Mouse (Mus musculus): ENCODE measurements around the gene Fshr. TPM values are rescaled to one million over a fixed set of nuclear protein-coding genes. Genes with fewer than 3 reads are reported as not detected.
A peak's percentile ranks its signal among the peaks of the same experiment; 100 is the strongest.

Fshr gene
- total RNA-seq, 2 experiments from 2014 or later, result not detected

- no peak for DNase-seq
Measured at GRCm38 (mm10) chr17:89034627-89035026, 165.8 kb downstream of the Fshr start.

GRCm38 (mm10) chr17:89032981-89033380 is 167.5 kb downstream of the Fshr start:
- no peak for DNase-seq

GRCm38 (mm10) chr17:89019518-89019917 is 181.0 kb downstream of the Fshr start:
- no peak for DNase-seq

- no peak for DNase-seq
Measured at GRCm38 (mm10) chr17:89017002-89017401, 183.5 kb downstream of the Fshr start.

- DNase-seq, result no peak
Measured at GRCm38 (mm10) chr17:89013691-89014090, 186.8 kb downstream of the Fshr start.

- no peak for DNase-seq
Measured at GRCm38 (mm10) chr17:89009117-89009516, 191.4 kb downstream of the Fshr start.

- no peak for DNase-seq
Measured at GRCm38 (mm10) chr17:89008680-89009079, 191.8 kb downstream of the Fshr start.

GRCm38 (mm10) chr17:89005959-89006358 is 194.5 kb downstream of the Fshr start:
- no peak for DNase-seq

- no peak for DNase-seq
Measured at GRCm38 (mm10) chr17:88999907-89000306, 200.6 kb downstream of the Fshr start.

- no peak for DNase-seq
Measured at GRCm38 (mm10) chr17:88998243-88998642, 202.2 kb downstream of the Fshr start.

GRCm38 (mm10) chr17:88991238-88991637 is 209.2 kb downstream of the Fshr start:
- DNase-seq, result no peak

GRCm38 (mm10) chr17:88980708-88981355 is 219.6 kb downstream of the Fshr start:
- no peak for DNase-seq

- no peak for DNase-seq
Measured at GRCm38 (mm10) chr17:88974538-88974937, 225.9 kb downstream of the Fshr start.

- no peak for DNase-seq
Measured at GRCm38 (mm10) chr17:88966028-88966427, 234.4 kb downstream of the Fshr start.

- peak; percentile 8 for DNase-seq
Measured at GRCm38 (mm10) chr17:88954011-88954410, 246.5 kb downstream of the Fshr start.

- no peak for DNase-seq
Measured at GRCm38 (mm10) chr17:88938153-88938681, 262.3 kb downstream of the Fshr start.

GRCm38 (mm10) chr17:88937341-88938152 is 262.9 kb downstream of the Fshr start:
- DNase-seq, result no peak

- no peak for DNase-seq
Measured at GRCm38 (mm10) chr17:88936941-88937340, 263.5 kb downstream of the Fshr start.
